Mouse (Mus musculus) liver, embryonic 15.5 days (tissue): ENCODE results near the gene Cep295nl. TPM values are rescaled to one million over a fixed set of nuclear protein-coding genes. Genes with fewer than 3 reads are reported as not detected.
A peak's percentile ranks its signal among the peaks of the same experiment; 100 is the strongest.

Experiments used
- ATAC-seq: fragments of 200-750 bp; cut with Nextera tagmentation; 2 replicates; pipeline ENCODE4 v1.8.0; 2017; ENCODE audit warnings: moderate number of reproducible peaks, mild to moderate bottlenecking, moderate library complexity; ENCODE audit not compliant: insufficient read depth
- H3K27ac ChIP-seq: fragments of 300-500 bp; sonication (generic); replicated peaks from 2 replicates; pipeline ENCODE4 v1.5.1; 2015; ENCODE audit warnings: mild to moderate bottlenecking, inconsistent platforms
- H3K27me3 ChIP-seq: fragments of 300-500 bp; sonication (generic); 2 replicates; pipeline ENCODE4 v1.6.1; 2015; ENCODE audit warnings: mild to moderate bottlenecking, inconsistent platforms
- H3K36me3 ChIP-seq: fragments of 300-500 bp; sonication (generic); replicated peaks from 2 replicates; pipeline ENCODE4 v1.6.1; 2015; ENCODE audit warnings: moderate library complexity, mild to moderate bottlenecking, inconsistent platforms
- H3K4me1 ChIP-seq: fragments of 300-500 bp; sonication (generic); replicated peaks from 2 replicates; pipeline ENCODE4 v1.6.1; 2015; ENCODE audit warnings: inconsistent platforms
- H3K4me2 ChIP-seq: fragments of 300-500 bp; sonication (generic); 2 replicates; pipeline ENCODE4 v1.6.1; 2015; ENCODE audit warnings: moderate library complexity, mild to moderate bottlenecking, inconsistent platforms
- H3K4me3 ChIP-seq: fragments of 300-500 bp; sonication (generic); replicated peaks from 2 replicates; pipeline ENCODE4 v1.5.1; 2015; ENCODE audit warnings: mild to moderate bottlenecking, inconsistent platforms
- H3K9ac ChIP-seq: fragments of 300-500 bp; sonication (generic); 2 replicates; pipeline ENCODE4 v1.6.1; 2015; ENCODE audit warnings: moderate library complexity, mild to moderate bottlenecking, inconsistent platforms
- H3K9me3 ChIP-seq: fragments of 300-500 bp; sonication (generic); replicated peaks from 2 replicates; pipeline ENCODE4 v1.6.1; 2016; ENCODE audit warnings: inconsistent platforms
- WGBS: fragments of 180-500 bp; shearing (Covaris S2); methylation state at CpG from one replicate; pipeline ENCODE4 v1.1.7; 2015; ENCODE audit warnings: mixed read lengths; ENCODE audit not compliant: insufficient replicate concordance; 5-methylcytosine and 5-hydroxymethylcytosine counted together
- polyA plus RNA-seq: library from polyadenylated mRNA; unstranded; fragments of >200 nt; fragmentation: Nextera tagmentation; extraction: Ambion mirVana; gene quantifications from 2 replicates; pipeline ENCODE4 v1.2.1, GENCODE M21; 2015

The Cep295nl gene
- polyA plus RNA-seq, 1 experiment from 2014 or later = not detected

DNA sequence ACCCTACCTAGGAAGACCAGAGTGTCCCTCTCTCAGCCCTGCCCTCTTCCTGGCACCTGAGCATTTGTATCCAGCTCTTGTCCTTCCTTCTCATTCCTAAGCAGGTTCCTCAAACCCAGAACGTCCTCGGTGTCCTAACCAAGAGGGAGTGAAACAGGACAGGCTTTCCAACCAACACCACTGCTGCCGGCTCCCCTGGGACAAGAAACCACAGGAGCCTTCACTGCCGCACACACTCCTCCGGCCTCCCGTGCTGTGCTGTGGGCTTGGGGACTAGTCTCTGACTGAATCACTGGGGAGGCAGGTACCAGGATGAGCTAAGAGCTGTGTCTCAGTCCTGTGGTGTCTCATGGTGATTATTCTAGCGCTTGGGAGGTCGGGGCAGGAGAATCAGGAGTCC is 27.4 kb upstream of the Cep295nl start:
- Histone ChIP-seq H3K27ac (no peak overlapping the region), H3K4me2 (no peak overlapping the region), H3K9me3 (no peaks in the 10 kb centered on the region), H3K4me3 (no peak overlapping the region), H3K27me3 (no peaks in the 10 kb centered on the region; the same call in 1 of the 2 replicates), H3K9ac (no peak overlapping the region), H3K36me3 (no peaks in the 10 kb centered on the region), H3K4me1 (no peaks in the 10 kb centered on the region)
- 53% methylated on average over 8 of the region's 8 CpGs for WGBS
- ATAC-seq = no peak

DNA sequence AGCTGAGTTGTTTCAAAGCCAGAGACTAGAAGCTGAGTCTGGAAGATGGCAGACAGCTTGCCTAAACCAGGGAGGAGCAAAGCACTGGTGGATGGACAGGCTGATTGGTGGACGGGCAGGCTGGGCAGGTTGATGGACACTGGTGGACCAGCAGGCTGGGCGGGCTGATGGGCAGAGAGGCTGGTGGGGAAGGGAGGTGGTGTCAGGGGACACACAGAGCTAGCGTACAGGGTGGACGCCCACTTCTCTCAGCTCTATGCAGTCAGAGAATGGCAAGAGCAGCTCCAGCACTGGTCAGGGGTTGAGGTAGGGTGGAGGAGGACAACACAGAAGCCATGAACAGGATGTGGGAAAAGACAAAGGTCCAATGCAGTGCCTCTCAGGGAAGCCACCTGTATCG is 27.0 kb upstream of the Cep295nl start:
- no peak overlapping the region for H3K4me3 ChIP-seq
- H3K9ac ChIP-seq = no peak overlapping the region
- no peaks in the 10 kb centered on the region for H3K36me3 ChIP-seq
- H3K27me3 ChIP-seq = no peaks in the 10 kb centered on the region; the same call in 1 of the 2 replicates
- 64% methylated on average over 5 of the region's 5 CpGs for WGBS
- no peaks in the 10 kb centered on the region for H3K4me1 ChIP-seq
- H3K27ac ChIP-seq = no peak overlapping the region
- no peak for ATAC-seq
- H3K9me3 ChIP-seq = no peaks in the 10 kb centered on the region
- no peak overlapping the region for H3K4me2 ChIP-seq

DNA sequence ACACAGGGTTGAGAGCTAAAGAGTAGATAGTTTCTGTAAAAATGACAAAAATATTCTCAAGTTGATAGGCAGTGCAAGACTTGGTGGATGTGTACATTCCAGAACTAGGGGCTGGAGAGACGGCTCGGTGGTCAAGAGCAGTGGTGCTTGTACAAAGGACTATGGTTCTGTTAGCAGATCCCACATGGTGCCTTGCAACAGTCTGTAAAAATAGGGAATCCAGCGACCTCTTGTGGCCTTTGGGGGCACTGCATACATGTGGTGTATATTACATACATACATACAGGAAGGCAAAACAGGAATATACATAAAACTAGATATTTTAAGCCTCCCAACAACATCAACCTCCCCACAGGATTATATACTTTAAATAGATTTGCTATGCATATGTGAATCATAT is 26.0 kb upstream of the Cep295nl start:
- Histone ChIP-seq H3K4me2 (no peak overlapping the region), H3K4me3 (no peak overlapping the region), H3K36me3 (no peaks in the 10 kb centered on the region), H3K9ac (no peak overlapping the region), H3K9me3 (no peaks in the 10 kb centered on the region), H3K4me1 (no peaks in the 10 kb centered on the region), H3K27ac (no peak overlapping the region), H3K27me3 (no peaks in the 10 kb centered on the region; the same call in 1 of the 2 replicates)
- 59% methylated on average over 3 of the region's 3 CpGs for WGBS
- ATAC-seq = no peak

DNA sequence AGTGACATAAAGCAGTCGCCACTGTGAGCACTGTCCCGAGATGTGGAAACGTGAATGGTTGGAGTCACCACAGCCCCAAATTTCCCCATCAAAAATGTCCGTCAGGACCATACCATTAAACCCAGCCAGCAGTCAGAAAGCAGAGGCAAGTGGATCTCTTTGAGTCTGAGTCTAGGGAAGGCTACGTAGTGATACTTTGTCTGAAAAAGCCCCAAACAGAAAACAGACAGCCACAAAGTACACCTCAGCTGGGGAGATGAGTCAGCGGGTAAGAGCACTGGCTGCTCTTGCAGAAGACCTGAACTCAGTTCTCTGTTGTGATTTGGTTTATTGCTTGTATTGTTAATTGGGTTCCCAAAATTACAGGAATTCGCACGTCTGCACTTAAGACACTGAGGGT is 24.3 kb upstream of the Cep295nl start:
- no peak overlapping the region for H3K27ac ChIP-seq
- WGBS = 50% methylated on average over 8 of the region's 8 CpGs
- ATAC-seq = no peak
- no peaks in the 10 kb centered on the region for H3K36me3 ChIP-seq
- H3K4me2 ChIP-seq = no peak overlapping the region
- no peaks in the 10 kb centered on the region; the same call in none of the 2 replicates for H3K27me3 ChIP-seq
- no peak overlapping the region for H3K9ac ChIP-seq
- peaks cover 7% of the 10 kb centered on the region; the same call in 1 of the 2 replicates for H3K4me1 ChIP-seq
- no peaks in the 10 kb centered on the region for H3K9me3 ChIP-seq
- H3K4me3 ChIP-seq = no peak overlapping the region

DNA sequence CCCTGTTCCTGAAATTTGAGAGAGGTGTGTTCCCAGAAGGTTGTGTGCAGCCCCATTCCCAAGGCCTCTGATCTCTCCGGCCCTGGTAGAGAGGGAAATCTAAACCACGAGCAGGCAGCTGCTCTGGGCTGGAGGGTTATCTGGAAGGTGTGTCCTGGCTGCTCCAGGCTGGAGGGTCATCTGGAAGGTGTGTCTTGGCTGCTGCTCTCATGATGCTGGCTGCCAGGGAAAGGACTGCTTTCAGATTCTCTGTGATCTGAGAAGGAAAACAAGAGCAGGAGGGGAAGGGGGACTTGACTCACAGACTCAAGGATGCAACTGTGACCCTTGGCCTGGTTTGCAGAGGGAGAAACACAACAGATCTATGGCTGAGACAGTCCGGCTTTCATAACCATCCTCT is 23.8 kb upstream of the Cep295nl start:
- Histone ChIP-seq H3K4me2 (no peak overlapping the region), H3K4me1 (peaks cover 7% of the 10 kb centered on the region; the same call in 1 of the 2 replicates), H3K4me3 (no peak overlapping the region), H3K36me3 (no peaks in the 10 kb centered on the region), H3K27ac (no peak overlapping the region), H3K27me3 (no peaks in the 10 kb centered on the region; the same call in none of the 2 replicates), H3K9me3 (no peaks in the 10 kb centered on the region), H3K9ac (no peak overlapping the region)
- no peak for ATAC-seq
- WGBS = 46% methylated on average over 3 of the region's 3 CpGs

DNA sequence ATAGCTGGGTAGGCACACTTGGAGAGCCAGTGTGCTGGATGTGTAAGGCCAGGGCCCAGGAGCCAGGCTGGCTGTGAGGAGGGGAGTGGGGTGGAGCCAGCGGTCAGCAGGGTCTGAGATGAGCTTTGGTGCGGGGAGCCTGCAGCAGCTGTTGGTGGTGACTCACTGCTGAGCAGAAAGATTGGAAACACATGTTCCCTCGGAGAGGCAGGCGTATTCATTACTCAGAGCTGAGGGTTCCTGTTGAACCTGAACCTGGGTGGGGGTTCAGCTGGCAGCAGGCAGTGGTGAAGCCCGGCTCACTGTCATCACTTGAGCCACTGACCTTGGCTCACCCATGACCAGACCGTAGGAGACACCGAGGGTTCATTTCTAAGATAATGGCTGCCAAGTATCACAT is 22.9 kb upstream of the Cep295nl start:
- Histone ChIP-seq H3K4me1 (peaks cover 7% of the 10 kb centered on the region; the same call in 1 of the 2 replicates), H3K27ac (no peak overlapping the region), H3K4me3 (no peak overlapping the region), H3K27me3 (no peaks in the 10 kb centered on the region; the same call in none of the 2 replicates), H3K4me2 (no peak overlapping the region), H3K36me3 (no peaks in the 10 kb centered on the region), H3K9me3 (no peaks in the 10 kb centered on the region), H3K9ac (no peak overlapping the region)
- 66% methylated on average over 7 of the region's 7 CpGs for WGBS
- ATAC-seq = no peak

DNA sequence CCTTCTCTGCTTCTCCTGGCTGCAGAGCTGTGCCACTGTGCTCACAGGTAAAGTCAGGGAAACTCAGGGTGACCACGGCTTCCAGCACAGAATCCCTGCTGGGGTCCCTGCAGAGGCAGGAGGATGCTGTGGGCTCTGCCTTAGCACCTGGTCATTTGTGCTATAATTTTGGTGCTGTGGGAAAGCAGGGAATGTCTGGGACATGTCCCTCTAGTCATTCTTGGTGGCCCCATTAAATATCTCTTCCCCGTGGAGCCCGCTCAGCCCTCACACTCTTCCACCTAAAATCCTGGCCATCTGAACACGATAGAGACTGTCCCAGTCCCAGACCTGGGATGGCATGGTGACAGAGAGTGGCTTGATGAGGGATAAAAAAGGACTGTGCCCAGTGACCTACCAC is 21.7 kb upstream of the Cep295nl start:
- Histone ChIP-seq H3K36me3 (no peaks in the 10 kb centered on the region), H3K27ac (no peak overlapping the region), H3K9ac (no peak overlapping the region), H3K4me2 (no peak overlapping the region), H3K4me3 (no peak overlapping the region), H3K4me1 (peaks cover 7% of the 10 kb centered on the region; the same call in 1 of the 2 replicates), H3K27me3 (no peaks in the 10 kb centered on the region; the same call in 1 of the 2 replicates), H3K9me3 (no peaks in the 10 kb centered on the region)
- 58% methylated on average over 4 of the region's 4 CpGs for WGBS
- ATAC-seq = no peak

DNA sequence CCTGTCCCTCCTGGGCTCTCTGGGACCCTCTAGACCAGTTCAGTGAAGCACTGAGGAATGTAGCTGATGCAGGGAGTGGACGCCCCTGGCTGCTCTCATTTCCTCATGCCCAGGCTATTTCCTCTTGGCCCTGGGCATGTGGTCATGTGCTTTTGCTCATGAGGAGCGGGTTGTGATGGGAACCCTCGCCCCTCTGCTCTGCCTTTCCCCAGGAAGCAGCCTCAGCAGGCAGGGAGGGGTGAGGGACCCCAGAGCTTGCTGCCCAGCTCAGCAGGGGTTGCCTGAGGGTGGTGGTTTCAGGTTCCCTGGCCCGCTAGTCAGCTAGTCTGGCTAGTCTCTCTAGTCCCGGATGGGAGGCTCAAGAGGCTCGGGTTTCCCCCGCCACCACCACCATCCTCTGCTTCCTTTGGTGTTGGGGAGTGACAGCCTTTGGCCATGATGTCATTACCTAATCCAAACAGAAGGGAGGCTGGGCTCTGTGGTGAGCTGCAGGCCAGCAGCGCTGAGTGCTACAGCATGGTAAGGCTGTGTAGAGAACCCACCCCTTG is 20.7 kb upstream of the Cep295nl start:
- H3K9ac ChIP-seq = no peak overlapping the region
- H3K27ac ChIP-seq = no peak overlapping the region
- H3K4me2 ChIP-seq = no peak overlapping the region; the same call in 1 of the 2 replicates
- H3K27me3 ChIP-seq = no peaks in the 10 kb centered on the region; the same call in 1 of the 2 replicates
- H3K36me3 ChIP-seq = no peaks in the 10 kb centered on the region
- no peak overlapping the region for H3K4me3 ChIP-seq
- H3K9me3 ChIP-seq = no peaks in the 10 kb centered on the region
- peak; percentile 42 for ATAC-seq
- H3K4me1 ChIP-seq = peaks cover 7% of the 10 kb centered on the region; the same call in 1 of the 2 replicates
- WGBS = 3% methylated on average over 8 of the region's 8 CpGs

DNA sequence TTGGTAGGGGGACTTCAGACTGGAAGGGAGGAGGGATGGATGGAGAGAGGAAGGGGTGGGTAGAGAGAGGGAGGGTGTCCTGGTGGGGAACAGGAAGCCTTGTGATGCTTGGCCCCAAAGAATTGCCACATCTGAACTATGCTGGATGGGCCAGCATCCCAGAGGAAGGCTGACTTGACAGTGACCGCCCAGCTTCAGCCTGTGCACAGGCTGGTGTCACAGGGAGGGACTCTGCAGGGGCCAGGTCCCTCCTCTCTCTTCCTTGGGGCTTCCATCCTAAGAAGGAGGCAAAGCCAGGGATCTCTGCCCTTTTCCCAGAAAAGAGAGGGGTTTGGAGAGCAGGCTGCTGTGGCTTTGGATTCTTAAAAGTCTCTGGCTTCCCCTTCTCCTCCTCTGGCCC is 20.2 kb upstream of the Cep295nl start:
- Histone ChIP-seq H3K9ac (no peak overlapping the region), H3K9me3 (no peaks in the 10 kb centered on the region)
- WGBS = 58% methylated on average over 1 of the region's 1 CpGs

DNA sequence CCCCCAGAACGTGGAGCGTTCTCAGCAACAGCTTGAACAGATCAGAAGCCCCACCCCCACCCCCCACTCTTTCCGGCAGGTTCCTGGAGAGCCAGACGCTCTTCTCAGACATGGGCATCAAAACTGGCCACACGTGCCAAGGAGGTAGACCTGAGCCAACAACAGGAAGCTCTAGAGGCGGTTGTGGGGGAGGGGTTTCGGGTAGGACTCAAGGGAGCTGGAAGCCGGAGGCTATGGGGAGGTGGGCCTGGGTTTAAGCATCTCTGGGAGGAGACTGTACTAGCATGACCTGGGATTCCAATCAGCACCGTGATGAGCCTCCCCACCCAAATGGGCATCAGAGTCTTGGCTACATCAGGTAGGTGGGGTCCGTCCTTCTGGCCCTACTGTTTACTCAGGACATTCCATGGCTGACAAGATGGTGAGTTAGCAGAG is 18.6 kb upstream of the Cep295nl start:
- Histone ChIP-seq H3K4me1 (peaks cover 7% of the 10 kb centered on the region; the same call in 1 of the 2 replicates), H3K36me3 (no peaks in the 10 kb centered on the region), H3K27ac (no peak overlapping the region), H3K4me2 (no peak overlapping the region), H3K27me3 (peaks cover 5% of the 10 kb centered on the region), H3K4me3 (no peak overlapping the region), H3K9ac (no peak overlapping the region), H3K9me3 (no peaks in the 10 kb centered on the region)
- WGBS = 39% methylated on average over 10 of the region's 10 CpGs
- ATAC-seq = no peak

More for the DNA sequence above, 20.2 kb upstream of the Cep295nl start:
- ATAC-seq = no peak
- Histone ChIP-seq H3K4me3 (no peak overlapping the region), H3K4me1 (peaks cover 7% of the 10 kb centered on the region; the same call in 1 of the 2 replicates), H3K4me2 (no peak overlapping the region), H3K36me3 (no peaks in the 10 kb centered on the region), H3K27me3 (no peaks in the 10 kb centered on the region; the same call in 1 of the 2 replicates), H3K27ac (no peak overlapping the region)

DNA sequence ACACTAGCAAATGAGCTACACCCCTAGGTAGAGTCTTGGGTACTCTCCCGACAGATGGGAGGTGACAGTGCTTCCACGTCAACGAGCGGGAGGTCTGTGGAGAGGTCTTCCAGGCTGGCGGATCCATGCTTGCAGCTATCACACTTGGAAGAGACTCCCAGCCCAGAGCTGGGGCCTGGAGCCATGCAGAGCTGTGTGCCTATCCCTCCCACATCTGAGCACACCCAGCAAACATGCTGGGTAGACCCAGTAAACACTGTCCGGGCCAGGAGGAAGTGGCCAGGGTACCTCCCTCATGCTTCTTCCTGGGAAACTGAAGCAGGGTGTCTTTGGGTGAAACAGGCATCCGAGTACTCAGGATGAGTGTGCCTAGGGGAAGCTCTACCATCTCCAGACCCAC is 18.2 kb upstream of the Cep295nl start:
- no peak for ATAC-seq
- Histone ChIP-seq H3K27ac (no peak overlapping the region), H3K27me3 (peaks cover 9% of the 10 kb centered on the region), H3K4me1 (peaks cover 10% of the 10 kb centered on the region), H3K4me2 (no peak overlapping the region), H3K36me3 (no peaks in the 10 kb centered on the region), H3K4me3 (no peak overlapping the region), H3K9me3 (no peaks in the 10 kb centered on the region), H3K9ac (no peak overlapping the region)
- 61% methylated on average over 7 of the region's 7 CpGs for WGBS

DNA sequence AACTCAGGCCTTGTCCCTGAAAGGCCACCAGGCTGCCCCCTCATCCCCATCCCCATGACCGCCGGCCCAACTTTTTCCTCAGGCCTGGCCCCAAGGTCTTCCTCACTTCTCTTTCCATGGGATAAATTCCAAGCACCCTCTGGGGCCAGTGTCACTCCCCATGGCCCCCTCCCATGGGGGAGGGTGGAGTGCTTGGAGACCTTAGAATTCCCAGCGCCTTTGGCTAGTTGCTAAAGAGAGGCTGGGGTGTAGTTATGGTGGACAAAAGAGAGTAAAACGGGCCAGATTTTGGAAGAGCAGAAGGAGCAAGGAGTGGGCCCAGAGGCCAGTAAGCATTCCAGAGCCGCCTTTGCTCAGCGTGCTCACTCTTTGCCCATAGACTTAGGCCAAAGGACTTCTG is 13.3 kb upstream of the Cep295nl start, which contains the start of gene Timp2:
TSS of gene Timp2 (minus strand) at position 101 of the 400 bp plus-strand sequence.
- Histone ChIP-seq H3K9ac (peak within 1 kb of the TSS; percentile 49), H3K36me3 (no peaks in the 10 kb centered on the region), H3K27ac (no peak within 1 kb of the TSS), H3K27me3 (peaks cover 36% of the 10 kb centered on the region), H3K4me1 (peaks cover 9% of the 10 kb centered on the region; the same call in 1 of the 2 replicates), H3K4me2 (peak within 1 kb of the TSS; percentile 73), H3K9me3 (no peaks in the 10 kb centered on the region), H3K4me3 (peak within 1 kb of the TSS; percentile 54)
- WGBS = 44% methylated on average over 6 of the region's 6 CpGs
- no peak for ATAC-seq
